Mouse (Mus musculus): ENCODE results near the gene Apobec2. TPM values are rescaled to one million over a fixed set of nuclear protein-coding genes. Genes with fewer than 3 reads are reported as not detected.

The Apobec2 gene
- total and polyA plus RNA-seq, 3 experiments, result 0.11 TPM; not detected in 2

DNA sequence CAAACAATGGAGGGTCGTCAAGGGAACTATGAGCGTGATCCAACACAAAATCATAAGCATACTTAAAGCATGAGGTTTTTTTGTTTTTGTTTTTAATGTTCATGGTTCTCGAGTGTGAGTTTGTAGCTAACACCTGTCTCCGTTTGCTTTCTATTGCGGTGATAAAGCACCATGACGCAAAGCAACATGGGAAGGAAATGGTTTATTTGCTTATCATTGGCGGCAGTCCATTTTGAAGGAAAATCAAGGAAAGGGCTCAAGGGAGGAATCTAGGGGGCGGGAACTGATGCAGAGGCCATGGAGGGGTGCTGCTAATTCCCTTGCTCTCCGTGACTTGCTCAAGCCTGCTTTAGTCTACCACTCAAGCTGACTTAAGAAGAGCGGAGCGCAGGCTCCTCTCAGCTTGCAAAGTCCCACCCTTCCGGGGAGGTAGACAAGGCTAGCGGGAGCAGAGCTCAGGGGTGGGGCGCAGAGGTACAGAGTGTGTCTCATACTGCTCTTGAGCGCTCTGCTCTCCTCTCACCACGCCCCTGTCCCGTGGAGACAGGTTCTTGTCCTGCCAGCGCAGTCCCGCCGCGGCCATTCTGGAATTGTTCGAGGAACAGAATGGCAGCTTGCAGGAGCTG is 34.2 kb upstream of the Apobec2 start:
- no peak for DNase-seq (ENCODE audit: low spot score)
- Histone ChIP-seq H3K4me3 (ENCODE audit: low read depth, low read length) (no peak overlapping the region), H3K27me3 (ENCODE audit: insufficient read depth, low read length) (no peaks in the 10 kb centered on the region), H3K36me3 (replicated peaks) (peaks cover 77% of the 10 kb centered on the region), H3K9me3 (replicated peaks) (no peaks in the 10 kb centered on the region), H3K4me1 (ENCODE audit: insufficient read depth, low read depth, low read length) (peaks cover 9% of the 10 kb centered on the region)
- ATAC-seq (ENCODE audit: extremely low read depth, insufficient number of reproducible peaks, low FRiP score, poor library complexity, severe bottlenecking), result no peak
- TF ChIP-seq CTCF (IDR thresholded peaks at IDR 0.05; ENCODE audit: low read depth, low read length), result no peak

DNA sequence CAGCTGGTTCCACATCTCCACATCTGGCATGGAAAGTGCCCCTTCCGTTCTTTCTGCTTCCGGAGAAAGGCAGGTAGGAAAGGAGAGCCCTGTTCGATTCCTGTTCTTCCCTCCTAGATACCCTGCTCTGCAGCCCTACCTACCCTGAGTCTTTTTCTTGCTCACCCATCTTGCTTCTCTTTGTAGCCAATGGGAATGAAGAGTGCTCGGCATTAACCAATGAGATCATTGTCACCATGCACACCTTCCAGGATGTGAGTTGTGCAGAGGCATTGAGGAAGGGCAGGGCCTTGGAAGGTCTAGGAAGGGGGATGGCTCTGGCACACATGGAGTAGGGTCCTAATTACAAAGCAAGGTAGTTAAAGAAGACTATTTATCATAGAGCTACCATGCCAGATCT is 30.7 kb upstream of the Apobec2 start:
- TF ChIP-seq GATA2 (IDR thresholded peaks at IDR 0.05; ENCODE audit: borderline replicate concordance, low read depth, low read length), result no peak
- no peak for TF ChIP-seq TAL1 (conservative IDR thresholded peaks at IDR 0.05; ENCODE audit: low read depth, low read length)
- no peak for TF ChIP-seq CTCF (IDR thresholded peaks at IDR 0.05; ENCODE audit: low read depth, low read length)
- no peak for TF ChIP-seq GATA1 (IDR thresholded peaks at IDR 0.05; ENCODE audit: borderline replicate concordance, low read length)
- TF ChIP-seq POLR2AphosphoS5 (IDR thresholded peaks at IDR 0.05; ENCODE audit: insufficient replicate concordance, low read depth, low read length), result no peak
- ATAC-seq (ENCODE audit: extremely low read depth, insufficient number of reproducible peaks, low FRiP score, poor library complexity, severe bottlenecking), result no peak
- H3K4me3 ChIP-seq (ENCODE audit: low read depth, low read length), result no peak overlapping the region
- no peaks in the 10 kb centered on the region for H3K27me3 ChIP-seq (ENCODE audit: insufficient read depth, low read length)
- no peaks in the 10 kb centered on the region for H3K9me3 ChIP-seq (replicated peaks)
- H3K4me1 ChIP-seq (ENCODE audit: insufficient read depth, low read depth, low read length), result peaks cover 37% of the 10 kb centered on the region
- peaks cover 95% of the 10 kb centered on the region for H3K36me3 ChIP-seq (replicated peaks)
- DNase-seq (ENCODE audit: low spot score), result no peak

DNA sequence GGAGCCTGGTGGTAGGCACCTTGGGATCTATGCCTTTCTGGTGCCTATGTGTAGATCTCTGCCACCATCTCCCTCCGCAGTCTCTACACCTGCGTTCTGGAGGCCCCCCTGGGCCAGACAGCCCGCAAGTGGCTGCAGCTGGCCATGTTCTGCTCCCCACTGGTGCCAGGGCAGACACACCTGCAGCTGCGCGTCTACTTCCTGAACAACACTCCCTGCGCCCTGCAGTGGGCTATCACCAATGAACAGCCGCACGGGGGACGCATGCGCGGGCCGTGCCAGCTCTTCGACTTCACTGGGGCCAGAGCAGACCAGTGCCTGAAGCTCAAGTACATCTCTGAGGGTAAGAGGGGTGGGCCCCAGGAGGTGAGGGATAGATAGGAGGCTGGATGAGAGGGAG is 29.4 kb upstream of the Apobec2 start:
- Histone ChIP-seq H3K4me3 (ENCODE audit: low read depth, low read length) (no peak overlapping the region), H3K9me3 (replicated peaks) (no peaks in the 10 kb centered on the region), H3K27me3 (ENCODE audit: insufficient read depth, low read length) (no peaks in the 10 kb centered on the region), H3K36me3 (replicated peaks) (peaks cover 89% of the 10 kb centered on the region), H3K4me1 (ENCODE audit: insufficient read depth, low read depth, low read length) (peaks cover 48% of the 10 kb centered on the region)
- ATAC-seq (ENCODE audit: extremely low read depth, insufficient number of reproducible peaks, low FRiP score, poor library complexity, severe bottlenecking) (no peak), DNase-seq (ENCODE audit: low spot score) (no peak)
- no peak for TF ChIP-seq CTCF (IDR thresholded peaks at IDR 0.05; ENCODE audit: low read depth, low read length)
- no peak for TF ChIP-seq POLR2AphosphoS5 (IDR thresholded peaks at IDR 0.05; ENCODE audit: insufficient replicate concordance, low read depth, low read length)
- TF ChIP-seq TAL1 (conservative IDR thresholded peaks at IDR 0.05; ENCODE audit: low read depth, low read length), result no peak
- TF ChIP-seq GATA1 (IDR thresholded peaks at IDR 0.05; ENCODE audit: borderline replicate concordance, low read length), result no peak
- TF ChIP-seq GATA2 (IDR thresholded peaks at IDR 0.05; ENCODE audit: borderline replicate concordance, low read depth, low read length), result no peak

DNA sequence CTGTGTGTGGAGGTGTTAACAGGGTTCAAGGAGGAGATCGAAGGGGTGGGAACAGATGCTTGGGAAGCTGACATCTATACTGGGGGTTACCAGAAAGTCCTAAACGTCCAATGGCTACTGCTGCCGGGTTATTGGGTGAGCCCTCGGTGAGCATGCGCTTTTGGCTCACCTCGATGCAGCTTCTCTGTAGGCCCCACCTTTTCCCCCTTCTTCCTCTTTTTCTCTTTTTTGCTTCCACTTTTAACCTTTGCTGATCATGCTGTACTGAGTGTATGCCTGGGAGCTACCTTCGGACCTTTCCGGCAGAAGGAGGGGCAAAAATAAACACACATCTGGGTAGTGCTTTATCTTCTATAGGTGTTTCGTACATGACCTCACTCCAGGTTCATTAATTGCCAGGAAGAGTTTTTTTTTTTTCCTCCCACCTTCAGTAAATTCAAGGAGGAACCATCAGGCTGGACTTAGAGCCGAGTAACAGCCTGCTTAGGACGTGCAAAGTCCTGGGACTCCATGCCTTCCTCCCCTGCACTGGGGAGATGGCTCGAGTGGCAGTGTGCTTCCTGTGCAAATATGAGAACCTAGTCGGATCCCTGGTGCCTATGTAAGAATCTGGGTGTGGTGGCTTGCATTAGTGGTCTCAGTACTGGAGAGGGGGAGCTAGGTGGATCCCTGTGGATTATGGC is 25.4 kb upstream of the Apobec2 start:
- TF ChIP-seq POLR2AphosphoS5 (IDR thresholded peaks at IDR 0.05; ENCODE audit: insufficient replicate concordance, low read depth, low read length) (no peak), GATA2 (IDR thresholded peaks at IDR 0.05; ENCODE audit: borderline replicate concordance, low read depth, low read length) (no peak), TAL1 (conservative IDR thresholded peaks at IDR 0.05; ENCODE audit: low read depth, low read length) (no peak), CTCF (IDR thresholded peaks at IDR 0.05; ENCODE audit: low read depth, low read length) (no peak), GATA1 (IDR thresholded peaks at IDR 0.05; ENCODE audit: borderline replicate concordance, low read length) (no peak)
- H3K36me3 ChIP-seq (replicated peaks), result peaks cover 57% of the 10 kb centered on the region
- H3K27me3 ChIP-seq (ENCODE audit: insufficient read depth, low read length), result no peaks in the 10 kb centered on the region
- no peaks in the 10 kb centered on the region for H3K9me3 ChIP-seq (replicated peaks)
- peaks cover 84% of the 10 kb centered on the region for H3K4me1 ChIP-seq (ENCODE audit: insufficient read depth, low read depth, low read length)
- H3K4me3 ChIP-seq (ENCODE audit: low read depth, low read length), result peak overlapping the region; percentile 51; the same call in 1 of the 2 replicates
- ATAC-seq (ENCODE audit: extremely low read depth, insufficient number of reproducible peaks, low FRiP score, poor library complexity, severe bottlenecking), result peak; percentile 37
- peak; percentile 74 for DNase-seq (ENCODE audit: low spot score)

DNA sequence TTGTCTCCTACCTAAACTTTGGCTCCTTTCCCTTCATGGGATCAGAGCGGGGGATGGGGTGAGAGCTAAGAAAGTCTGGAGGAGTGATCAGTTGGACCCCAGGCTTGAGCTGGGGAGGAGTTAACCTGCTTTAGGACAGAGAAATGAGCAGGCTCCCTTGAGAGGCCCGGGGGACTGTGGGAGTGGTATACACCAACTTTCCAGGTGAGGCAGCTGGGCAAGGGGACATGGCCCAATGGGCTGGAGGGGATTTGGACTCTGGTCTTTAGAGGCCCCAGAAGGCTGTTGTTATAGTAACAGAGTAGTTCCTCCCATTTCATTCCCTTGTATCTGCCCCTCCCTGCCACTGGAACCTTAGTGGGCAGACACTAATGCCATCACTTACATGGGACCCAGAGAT is 23.2 kb upstream of the Apobec2 start:
- Histone ChIP-seq H3K36me3 (replicated peaks) (peaks cover 36% of the 10 kb centered on the region), H3K9me3 (replicated peaks) (no peaks in the 10 kb centered on the region), H3K4me1 (ENCODE audit: insufficient read depth, low read depth, low read length) (peaks cover 94% of the 10 kb centered on the region), H3K4me3 (ENCODE audit: low read depth, low read length) (peak overlapping the region; percentile 71; the same call in 1 of the 2 replicates), H3K27me3 (ENCODE audit: insufficient read depth, low read length) (no peaks in the 10 kb centered on the region)
- no peak for TF ChIP-seq GATA1 (IDR thresholded peaks at IDR 0.05; ENCODE audit: borderline replicate concordance, low read length)
- no peak for DNase-seq (ENCODE audit: low spot score)
- ATAC-seq (ENCODE audit: extremely low read depth, insufficient number of reproducible peaks, low FRiP score, poor library complexity, severe bottlenecking), result no peak

DNA sequence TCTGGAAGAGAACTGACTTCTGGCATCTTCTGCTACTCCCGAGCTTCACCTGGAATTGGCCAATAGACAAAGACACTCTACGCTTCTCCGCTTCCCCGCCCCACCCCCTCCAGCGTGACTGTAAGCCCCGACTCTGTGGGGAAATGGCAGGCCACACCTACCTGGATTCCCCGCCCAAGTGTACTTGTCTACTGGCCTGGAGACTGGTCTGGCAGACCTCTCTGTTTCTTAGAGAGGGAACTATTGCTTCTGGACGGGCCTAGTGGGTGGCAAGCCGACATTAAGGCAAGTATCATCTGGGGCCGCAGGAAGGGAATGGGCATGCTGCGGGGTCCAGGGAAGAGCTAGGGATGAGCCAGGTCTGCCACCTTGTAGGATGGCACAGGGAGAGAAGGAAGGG is 22.0 kb upstream of the Apobec2 start, which contains the start of gene Unc5cl:
Gene Unc5cl (plus strand): TSS at position 214 of the 400 bp plus-strand sequence.
- no peaks in the 10 kb centered on the region for H3K9me3 ChIP-seq (replicated peaks)
- TF ChIP-seq GATA1 (IDR thresholded peaks at IDR 0.05; ENCODE audit: borderline replicate concordance, low read length), result no peak
- no peak for TF ChIP-seq GATA2 (IDR thresholded peaks at IDR 0.05; ENCODE audit: borderline replicate concordance, low read depth, low read length)
- TF ChIP-seq TAL1 (conservative IDR thresholded peaks at IDR 0.05; ENCODE audit: low read depth, low read length), result no peak
- no peak for TF ChIP-seq POLR2AphosphoS5 (IDR thresholded peaks at IDR 0.05; ENCODE audit: insufficient replicate concordance, low read depth, low read length)
- TF ChIP-seq CTCF (IDR thresholded peaks at IDR 0.05; ENCODE audit: low read depth, low read length), result no peak
- ATAC-seq (ENCODE audit: extremely low read depth, insufficient number of reproducible peaks, low FRiP score, poor library complexity, severe bottlenecking), result peak; percentile 58
- peak; percentile 76 for DNase-seq (ENCODE audit: low spot score)
- H3K36me3 ChIP-seq (replicated peaks), result peaks cover 33% of the 10 kb centered on the region
- H3K4me1 ChIP-seq (ENCODE audit: insufficient read depth, low read depth, low read length), result peaks cover 95% of the 10 kb centered on the region
- peak within 1 kb of the TSS; percentile 71 for H3K4me3 ChIP-seq (ENCODE audit: low read depth, low read length)
- H3K27me3 ChIP-seq (ENCODE audit: insufficient read depth, low read length), result no peaks in the 10 kb centered on the region

Measured in G1E (cell line).